Mouse (Mus musculus): ENCODE data around the gene Scmh1.

GRCm38 (mm10) chr4:120528171-120528570 is 123.1 kb downstream of the Scmh1 start:
- TF ChIP-seq CTCF (IDR thresholded peaks at IDR 0.05; ENCODE audit: extremely low read depth, insufficient read depth, insufficient read length, insufficient replicate concordance) (no peak), POLR2A (IDR thresholded peaks at IDR 0.05; ENCODE audit: low read depth, low read length) (no peak)
